Mouse (Mus musculus) midbrain, embryonic 10.5 days (tissue): ENCODE data around the gene Ccnl1. TPM values are rescaled to one million over a fixed set of nuclear protein-coding genes. Genes with fewer than 3 reads are reported as not detected.
A peak's percentile ranks its signal among the peaks of the same experiment; 100 is the strongest.

ENCODE experiments used
- DNase-seq: peaks from one replicate; pipeline ENCODE4 v3.0.0-alpha.2; 2017; ENCODE audit warnings: low spot score
- H3K27ac ChIP-seq: fragments of 300-500 bp; sonication (generic); replicated peaks from 2 replicates; pipeline ENCODE4 v1.5.1; 2016; ENCODE audit warnings: mild to moderate bottlenecking
- H3K27me3 ChIP-seq: fragments of 300-500 bp; sonication (generic); 2 replicates; pipeline ENCODE4 v1.6.1; 2016; ENCODE audit warnings: low read depth, mild to moderate bottlenecking; ENCODE audit not compliant: poor library complexity, severe bottlenecking
- H3K36me3 ChIP-seq: fragments of 300-500 bp; sonication (generic); 2 replicates; pipeline ENCODE4 v1.6.1; 2016; ENCODE audit warnings: mild to moderate bottlenecking, moderate library complexity
- H3K4me1 ChIP-seq: fragments of 300-500 bp; sonication (generic); 2 replicates; pipeline ENCODE4 v1.6.1; 2016
- H3K4me3 ChIP-seq: fragments of 300-500 bp; sonication (generic); 2 replicates; pipeline ENCODE4 v1.5.1; 2016; ENCODE audit warnings: mild to moderate bottlenecking, moderate library complexity
- H3K9me3 ChIP-seq: fragments of 300-500 bp; sonication (generic); replicated peaks from 2 replicates; pipeline ENCODE4 v1.6.1; 2016; ENCODE audit warnings: mild to moderate bottlenecking
- WGBS: fragments of 180-500 bp; shearing (Covaris S2); methylation state at CpG from one replicate; pipeline ENCODE4 v1.1.7; 2016; 5-methylcytosine and 5-hydroxymethylcytosine counted together
- polyA plus RNA-seq: library from polyadenylated mRNA; unstranded; fragments of >200 nt; fragmentation: Nextera tagmentation; extraction: Ambion mirVana; gene quantifications from 2 replicates; pipeline ENCODE4 v1.2.1, GENCODE M21; 2016

The Ccnl1 gene
- 98.2 and 106 TPM in 2 replicates for polyA plus RNA-seq

- peak within 1 kb of the TSS; percentile 99 for H3K4me3 ChIP-seq
- WGBS, result under 1% methylated on average over 70 of the region's 70 CpGs
- DNase-seq, result peak; percentile 95
Measured at GRCm38 (mm10) chr3:65958102-65958839, at the start of gene Ccnl1. Gene Ccnl1 (minus strand): TSS chr3:65958249.

GRCm38 (mm10) chr3:66004989-66005388 is 46.9 kb upstream of the Ccnl1 start:
- WGBS, result 89% methylated on average over 4 of the region's 4 CpGs

More at GRCm38 (mm10) chr3:65958102-65958839, at the start of gene Ccnl1:
- peaks cover 37% of the 10 kb centered on the region for H3K36me3 ChIP-seq
- peak within 1 kb of the TSS; percentile 100 for H3K27ac ChIP-seq
- H3K27me3 ChIP-seq, result peaks cover 9% of the 10 kb centered on the region; the same call in 1 of the 2 replicates
- peaks cover 50% of the 10 kb centered on the region for H3K4me1 ChIP-seq
- H3K9me3 ChIP-seq, result no peaks in the 10 kb centered on the region

GRCm38 (mm10) chr3:66004220-66004951 is 46.3 kb upstream of the Ccnl1 start:
- Histone ChIP-seq H3K27ac (no peak overlapping the region), H3K27me3 (no peaks in the 10 kb centered on the region), H3K4me1 (no peaks in the 10 kb centered on the region), H3K36me3 (no peaks in the 10 kb centered on the region), H3K9me3 (no peaks in the 10 kb centered on the region), H3K4me3 (no peak overlapping the region)
- 74% methylated on average over 7 of the region's 7 CpGs for WGBS
- DNase-seq, result no peak

More at GRCm38 (mm10) chr3:66004989-66005388, 46.9 kb upstream of the Ccnl1 start:
- H3K27ac ChIP-seq, result no peak overlapping the region
- DNase-seq, result no peak
- H3K27me3 ChIP-seq, result no peaks in the 10 kb centered on the region
- no peaks in the 10 kb centered on the region for H3K9me3 ChIP-seq
- no peak overlapping the region for H3K4me3 ChIP-seq
- no peaks in the 10 kb centered on the region for H3K36me3 ChIP-seq
- no peaks in the 10 kb centered on the region for H3K4me1 ChIP-seq

- DNase-seq, result no peak
- Histone ChIP-seq H3K27me3 (no peaks in the 10 kb centered on the region), H3K36me3 (no peaks in the 10 kb centered on the region), H3K4me3 (no peak overlapping the region), H3K9me3 (no peaks in the 10 kb centered on the region), H3K27ac (peak overlapping the region; percentile 33; the same call in 1 of the 2 replicates), H3K4me1 (no peaks in the 10 kb centered on the region)
- WGBS, result 94% methylated on average over 2 of the region's 2 CpGs
Measured at GRCm38 (mm10) chr3:66000400-66000799, 42.4 kb upstream of the Ccnl1 start.

DNA sequence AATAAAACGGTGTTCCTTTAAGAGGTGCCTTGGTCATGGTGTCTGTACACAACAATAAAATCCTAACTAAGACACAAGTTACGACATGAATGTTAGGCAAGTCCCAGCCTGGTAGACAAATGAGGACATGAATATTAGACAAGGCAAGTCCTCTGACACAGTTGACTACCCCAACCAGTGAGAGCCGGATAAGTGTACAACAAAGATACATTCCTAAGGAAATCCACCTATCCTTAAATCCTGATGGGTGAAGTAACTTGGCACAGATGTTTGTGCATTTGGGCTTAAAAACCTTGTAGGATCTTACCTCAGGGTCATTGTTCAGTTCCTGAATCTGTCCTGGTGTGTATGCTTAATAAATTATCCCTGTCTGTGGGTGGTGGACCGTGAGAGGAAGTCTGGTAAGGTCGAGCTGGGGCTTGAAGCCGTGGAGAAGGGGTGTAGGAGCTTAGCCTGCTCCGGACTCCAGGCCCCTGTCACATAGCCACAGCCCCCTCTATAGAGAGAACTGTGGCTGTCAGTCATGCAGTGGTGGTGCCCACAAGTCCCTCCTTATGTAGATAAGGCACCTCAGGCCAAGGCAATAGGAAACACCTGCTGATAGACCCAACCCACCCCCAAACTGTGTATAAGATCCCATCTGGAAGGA is 39.4 kb upstream of the Ccnl1 start:
- H3K27ac ChIP-seq, result no peak overlapping the region
- WGBS, result 85% methylated on average over 7 of the region's 7 CpGs
- H3K36me3 ChIP-seq, result no peaks in the 10 kb centered on the region
- DNase-seq, result no peak
- H3K27me3 ChIP-seq, result no peaks in the 10 kb centered on the region
- H3K9me3 ChIP-seq, result no peaks in the 10 kb centered on the region
- H3K4me1 ChIP-seq, result no peaks in the 10 kb centered on the region
- no peak overlapping the region for H3K4me3 ChIP-seq

- H3K27ac ChIP-seq, result no peak overlapping the region
- H3K27me3 ChIP-seq, result no peaks in the 10 kb centered on the region
- H3K4me3 ChIP-seq, result no peak overlapping the region
- H3K36me3 ChIP-seq, result no peaks in the 10 kb centered on the region
- DNase-seq, result no peak
- H3K9me3 ChIP-seq, result no peaks in the 10 kb centered on the region
- 79% methylated on average over 11 of the region's 11 CpGs for WGBS
- H3K4me1 ChIP-seq, result 0 out of 2 replicates have a peak, but pooled peaks cover 3% of the 10 kb centered on the region
Measured at GRCm38 (mm10) chr3:65992395-65993340, 34.6 kb upstream of the Ccnl1 start.

GRCm38 (mm10) chr3:65990957-65991646 is 33.1 kb upstream of the Ccnl1 start:
- Histone ChIP-seq H3K27me3 (no peaks in the 10 kb centered on the region), H3K27ac (no peak overlapping the region), H3K36me3 (no peaks in the 10 kb centered on the region), H3K4me1 (0 out of 2 replicates have a peak, but pooled peaks cover 3% of the 10 kb centered on the region), H3K9me3 (no peaks in the 10 kb centered on the region), H3K4me3 (no peak overlapping the region)
- WGBS, result 25% methylated on average over 3 of the region's 3 CpGs
- DNase-seq, result no peak

- no peak for DNase-seq
- no peak overlapping the region for H3K27ac ChIP-seq
- WGBS, result 80% methylated on average over 4 of the region's 4 CpGs
- no peaks in the 10 kb centered on the region for H3K36me3 ChIP-seq
- H3K4me3 ChIP-seq, result no peak overlapping the region
- no peaks in the 10 kb centered on the region for H3K9me3 ChIP-seq
- no peaks in the 10 kb centered on the region for H3K27me3 ChIP-seq
- 0 out of 2 replicates have a peak, but pooled peaks cover 3% of the 10 kb centered on the region for H3K4me1 ChIP-seq
Measured at GRCm38 (mm10) chr3:65990524-65990923, 32.5 kb upstream of the Ccnl1 start.

- WGBS, result 90% methylated on average over 8 of the region's 8 CpGs
- H3K4me3 ChIP-seq, result no peak overlapping the region
- H3K27ac ChIP-seq, result no peak overlapping the region
- no peaks in the 10 kb centered on the region for H3K27me3 ChIP-seq
- H3K4me1 ChIP-seq, result 0 out of 2 replicates have a peak, but pooled peaks cover 3% of the 10 kb centered on the region
- no peak for DNase-seq
- no peaks in the 10 kb centered on the region for H3K36me3 ChIP-seq
- H3K9me3 ChIP-seq, result no peaks in the 10 kb centered on the region
Measured at GRCm38 (mm10) chr3:65988711-65989495, 30.9 kb upstream of the Ccnl1 start.

DNA sequence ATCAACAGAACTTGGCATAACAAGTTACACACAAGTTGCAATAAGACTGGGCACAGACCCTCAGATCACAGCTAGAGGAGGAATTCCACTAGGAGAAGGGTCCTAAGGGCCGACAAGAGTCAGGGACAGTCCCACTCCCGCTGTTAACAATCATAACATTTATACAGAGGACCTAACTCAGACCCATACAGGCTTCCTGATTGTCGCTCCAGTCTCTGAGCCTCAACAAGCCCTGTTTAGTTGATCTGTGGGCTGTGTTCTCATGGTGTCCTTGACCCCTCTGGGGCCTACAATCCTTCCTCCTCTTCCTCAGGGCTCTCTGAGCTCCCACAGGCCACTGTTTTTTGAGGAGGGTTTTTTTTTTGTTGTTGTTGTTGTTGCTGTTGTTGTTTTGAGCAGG is 18.2 kb upstream of the Ccnl1 start:
- H3K27ac ChIP-seq, result peak overlapping the region; percentile 95
- no peaks in the 10 kb centered on the region for H3K9me3 ChIP-seq
- no peak for DNase-seq
- no peaks in the 10 kb centered on the region for H3K27me3 ChIP-seq
- no peaks in the 10 kb centered on the region for H3K36me3 ChIP-seq
- 36% methylated on average over 3 of the region's 3 CpGs for WGBS
- H3K4me3 ChIP-seq, result no peak overlapping the region
- H3K4me1 ChIP-seq, result peaks cover 26% of the 10 kb centered on the region

DNA sequence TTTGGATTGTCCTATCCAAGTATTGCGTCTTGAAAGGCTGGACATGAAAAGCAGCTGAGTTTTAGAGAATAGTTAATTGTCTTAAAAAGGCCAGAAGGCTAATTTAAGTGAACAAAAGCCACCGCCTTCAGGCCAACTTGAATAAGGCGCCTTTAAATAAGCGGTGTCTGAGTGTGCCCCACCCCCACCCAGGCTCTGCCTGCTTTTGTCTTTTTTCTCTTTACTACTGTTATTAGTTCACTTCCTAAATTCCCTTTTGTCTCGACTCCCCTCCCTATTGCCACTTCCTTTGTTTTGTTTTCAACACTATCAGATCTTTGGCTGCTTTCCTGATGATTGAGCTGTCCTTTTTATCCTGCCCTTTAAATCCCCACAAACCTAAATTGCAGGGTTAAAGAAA is 17.3 kb upstream of the Ccnl1 start:
- Histone ChIP-seq H3K4me1 (peaks cover 26% of the 10 kb centered on the region), H3K27me3 (no peaks in the 10 kb centered on the region), H3K27ac (peak overlapping the region; percentile 95), H3K36me3 (no peaks in the 10 kb centered on the region), H3K4me3 (peak overlapping the region; percentile 62), H3K9me3 (no peaks in the 10 kb centered on the region)
- 1% methylated on average over 5 of the region's 5 CpGs for WGBS
- DNase-seq, result no peak
